8 mouse cellular contexts compared by ENCODE assay signal in the genomic region with DNA sequence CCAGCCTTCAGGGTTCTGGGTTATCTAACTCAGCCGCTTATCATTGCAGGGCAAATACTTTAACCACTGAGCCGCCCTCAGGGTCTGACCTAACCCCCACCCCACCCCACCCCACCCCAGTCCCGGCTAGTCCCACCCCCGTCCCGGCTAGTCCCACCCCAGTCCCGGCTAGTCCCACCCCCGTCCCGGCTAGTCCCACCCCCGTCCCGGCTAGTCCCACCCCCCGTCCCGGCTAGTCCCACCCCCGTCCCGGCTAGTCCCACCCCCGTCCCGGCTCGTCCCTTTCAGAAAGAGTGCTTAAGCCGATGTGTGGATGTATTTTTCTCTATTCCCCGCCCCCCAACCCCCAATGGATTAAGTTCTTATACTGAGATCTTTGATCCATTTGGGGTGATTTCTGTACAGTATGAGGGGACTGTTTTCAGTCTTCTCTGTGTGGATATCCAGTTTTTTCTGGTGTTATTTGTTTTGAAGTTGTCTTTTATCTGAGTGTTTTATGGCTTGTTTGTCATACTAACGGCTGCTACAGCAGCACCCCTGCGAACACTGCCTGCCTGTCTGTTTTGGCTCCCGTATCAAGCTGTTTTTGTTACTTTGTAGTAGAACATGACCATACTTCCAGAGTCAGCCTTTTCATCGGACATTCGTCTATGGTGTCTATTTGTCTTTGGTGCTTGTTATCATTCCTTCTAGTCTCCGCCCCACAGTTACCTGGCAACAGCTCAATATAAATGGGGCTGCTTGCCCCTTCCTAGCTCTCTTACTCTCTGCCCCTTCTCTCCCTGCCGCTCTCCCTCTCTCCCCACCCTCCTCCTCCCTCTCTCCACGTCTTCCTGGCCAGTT. TPM values are rescaled to one million over a fixed set of nuclear protein-coding genes. Genes with fewer than 3 reads are reported as not detected.
DNase-seq lines count a peak whose midpoint lies in the region; ATAC-seq lines count a peak whose summit lies in the region.

No protein-coding gene starts in this region.

- peak overlapping the region; percentile 35; the same call in 1 of the 2 replicates for H3K27ac ChIP-seq in forebrain, embryonic 10.5 days
- no peak overlapping the region for H3K27ac ChIP-seq in kidney, embryonic 15.5 days

- peak overlapping the region; percentile 50 for H3K4me3 ChIP-seq in forebrain, embryonic 10.5 days
- H3K4me3 ChIP-seq in kidney, embryonic 15.5 days (replicated peaks) = peak overlapping the region; percentile 38

- no peak overlapping the region for H3K9ac ChIP-seq in kidney, embryonic 15.5 days

- H3K27me3 ChIP-seq in forebrain, embryonic 10.5 days (ENCODE audit: poor library complexity, severe bottlenecking) = peaks cover 13% of the 10 kb centered on the region
- H3K27me3 ChIP-seq in kidney, embryonic 15.5 days = peaks cover 8% of the 10 kb centered on the region; the same call in 1 of the 2 replicates

- 3% methylated on average over 23 of the region's 27 CpGs for WGBS in forebrain, embryonic 10.5 days
- 2% methylated on average over 27 of the region's 27 CpGs for WGBS in kidney, embryonic 15.5 days

- peaks cover 20% of the 10 kb centered on the region for H3K4me1 ChIP-seq in forebrain, embryonic 10.5 days
- H3K4me1 ChIP-seq in kidney, embryonic 15.5 days = peaks cover 12% of the 10 kb centered on the region

- H3K36me3 ChIP-seq in forebrain, embryonic 10.5 days (replicated peaks) = no peaks in the 10 kb centered on the region
- H3K36me3 ChIP-seq in kidney, embryonic 15.5 days = no peaks in the 10 kb centered on the region

- ATAC-seq in kidney, embryonic 15.5 days (replicated peaks; ENCODE audit: low FRiP score) = peak; percentile 89
- peak; percentile 96 for ATAC-seq in megakaryocyte-erythroid progenitor cell, adult 5-6 weeks (replicated peaks; ENCODE audit: low FRiP score, low TSS enrichment, poor library complexity, severe bottlenecking)

- peak; percentile 52 for DNase-seq in adrenal gland, adult 2 months
- no peak for DNase-seq in adrenal gland, postnatal 4 days (ENCODE audit: low spot score in 2 of 2)
- DNase-seq in Muller cell, postnatal 12 days (ENCODE audit: inconsistent ontology term) = peak; percentile 61
- DNase-seq in forebrain, embryonic 10.5 days (ENCODE audit: extremely low spot score, low spot score) = peak; percentile 50
- peak; percentile 84 for DNase-seq in yolk sac, embryonic 10.5 days (ENCODE audit: low spot score)
- no peak for DNase-seq in right cerebral cortex, postnatal 4 days

- peak overlapping the region; percentile 59 for H3K4me2 ChIP-seq in kidney, embryonic 15.5 days

- no peaks in the 10 kb centered on the region for H3K9me3 ChIP-seq in forebrain, embryonic 10.5 days
- no peaks in the 10 kb centered on the region for H3K9me3 ChIP-seq in kidney, embryonic 15.5 days (replicated peaks)

RNA-seq across cellular contexts. Expression of gene Slc4a8, which starts 14.2 kb away (rescaled TPM):
- 1 to 10 TPM; 5.0 to 7.5 TPM for total RNA-seq in adrenal gland, adult 2 months (2021)
- 1.5 and 1.8 TPM in 2 replicates for polyA plus RNA-seq in adrenal gland, adult 2 months (2012; rRNA removed)
- total RNA-seq in adrenal gland, postnatal 4 days (2021) = 10 to 100 TPM; 15.8 to 22.2 TPM
- 10.1 and 10.8 TPM in 2 replicates for polyA plus RNA-seq in forebrain, embryonic 10.5 days (2016; fragmentation: Nextera tagmentation; extraction: Ambion mirVana)
- 9.6 and 9.9 TPM in 2 replicates for polyA plus RNA-seq in kidney, embryonic 15.5 days (2015; fragmentation: Nextera tagmentation; extraction: Ambion mirVana)
- total RNA-seq in megakaryocyte-erythroid progenitor cell, adult 5-6 weeks (2014; fragmentation: Nextera tagmentation) = 0.26 and 3.1 TPM in 2 replicates
- 0.33 TPM in 1 of 2 replicates, not detected in the other for total RNA-seq in megakaryocyte-erythroid progenitor cell, adult 5-6 weeks (2017)

RNA-seq across cellular contexts. Expression of gene Galnt6, which starts 18.2 kb away (rescaled TPM):
- total RNA-seq in adrenal gland, adult 2 months (2021) = 1 to 10 TPM; 5.1 to 7.6 TPM
- 1.2 and 1.3 TPM in 2 replicates for polyA plus RNA-seq in adrenal gland, adult 2 months (2012; rRNA removed)
- total RNA-seq in adrenal gland, postnatal 4 days (2021) = 10 to 100 TPM; 15.1 to 17.7 TPM
- not detected in 2 replicates for polyA plus RNA-seq in forebrain, embryonic 10.5 days (2016; fragmentation: Nextera tagmentation; extraction: Ambion mirVana)
- 1.0 and 2.4 TPM in 2 replicates for polyA plus RNA-seq in kidney, embryonic 15.5 days (2015; fragmentation: Nextera tagmentation; extraction: Ambion mirVana)
- total RNA-seq in megakaryocyte-erythroid progenitor cell, adult 5-6 weeks (2014; fragmentation: Nextera tagmentation) = 22.4 and 22.6 TPM in 2 replicates
- 26.6 and 39.5 TPM in 2 replicates for total RNA-seq in megakaryocyte-erythroid progenitor cell, adult 5-6 weeks (2017)

RNA-seq across cellular contexts. Expression of gene Cela1, which starts 59.6 kb away (rescaled TPM):
- total RNA-seq in adrenal gland, adult 2 months (2021) = 10 to 100 TPM; 54.0 to 86.4 TPM
- polyA plus RNA-seq in adrenal gland, adult 2 months (2012; rRNA removed) = 83.5 and 83.8 TPM in 2 replicates
- total RNA-seq in adrenal gland, postnatal 4 days (2021) = 100 to 1,000 TPM in 1 of 2 experiments, 10 to 100 TPM in 1; 51.9 to 275 TPM
- 1.4 and 1.8 TPM in 2 replicates for polyA plus RNA-seq in forebrain, embryonic 10.5 days (2016; fragmentation: Nextera tagmentation; extraction: Ambion mirVana)
- polyA plus RNA-seq in kidney, embryonic 15.5 days (2015; fragmentation: Nextera tagmentation; extraction: Ambion mirVana) = 16.5 and 18.3 TPM in 2 replicates
- total RNA-seq in megakaryocyte-erythroid progenitor cell, adult 5-6 weeks (2014; fragmentation: Nextera tagmentation) = 124 and 168 TPM in 2 replicates
- 87.7 and 112 TPM in 2 replicates for total RNA-seq in megakaryocyte-erythroid progenitor cell, adult 5-6 weeks (2017)

Comparison
In these comparisons a context has a peak if more than half of its experiments do, and no peak if none do; other contexts are left out.
1. DNase-seq: peak in adrenal gland, adult 2 months (single experiment), Muller cell, postnatal 12 days (single experiment), forebrain, embryonic 10.5 days (single experiment) and yolk sac, embryonic 10.5 days (single experiment); none in adrenal gland, postnatal 4 days (0 of 2) and right cerebral cortex, postnatal 4 days (single experiment).